Mouse (Mus musculus) ES-E14 (cell line): ENCODE data around the gene Lancl3.

Source experiments
- CHD2 ChIP-seq: IDR thresholded peaks from 2 replicates; pipeline ENCODE4 v1.6.1; 2014; ENCODE audit warnings: mild to moderate bottlenecking, low read depth, low read length, inconsistent platforms
- HCFC1 ChIP-seq: IDR thresholded peaks from 2 replicates; pipeline ENCODE4 v1.6.1; 2012; ENCODE audit warnings: low read length, inconsistent platforms, borderline replicate concordance; ENCODE audit not compliant: insufficient read depth
- MAFK ChIP-seq: IDR thresholded peaks from 2 replicates; pipeline ENCODE4 v1.6.1; 2014; ENCODE audit warnings: mild to moderate bottlenecking, low read depth, low read length, inconsistent platforms; ENCODE audit not compliant: insufficient read depth
- ZNF384 ChIP-seq: IDR thresholded peaks from 2 replicates; pipeline ENCODE4 v1.6.1; 2012; ENCODE audit warnings: low read depth, low read length, inconsistent platforms

GRCm38 (mm10) chrX:9222412-9223221, 22.9 kb downstream of the Lancl3 start:
- TF ChIP-seq MAFK (no peak), ZNF384 (no peak), CHD2 (no peak), HCFC1 (no peak)
